Mouse (Mus musculus) adrenal gland, postnatal 10 days (tissue): ENCODE data around the gene Rufy3. TPM values are rescaled to one million over a fixed set of nuclear protein-coding genes. Genes with fewer than 3 reads are reported as not detected.
"Not testable (repeated sequence)": the region's sequence is repeated elsewhere in the genome, so short reads cannot be mapped to it uniquely, and the experiment has no call there.

ENCODE experiments used
- DNase-seq: peaks from one replicate; pipeline ENCODE4 v3.0.0; 2021; ENCODE audit warnings: mixed read lengths
- long read RNA-seq, 2 experiments: library from polyadenylated mRNA; stranded (forward); transcript quantifications; one replicate each; pipeline ENCODE4 v2.0.0; 2021
- total RNA-seq, 2 experiments: library from RNA; stranded (reverse); gene quantifications; 2 replicates each; pipeline ENCODE4 v1.2.3; 2021

Gene Rufy3
- 10 to 100 TPM; 20.7 to 32.5 TPM for total RNA-seq
- long read RNA-seq, experiment 1, full-length matches to known transcripts, result 36 of 46 reads
- long read RNA-seq, experiment 1, partial matches to known transcripts, result 3 of 46 reads
- long read RNA-seq, experiment 1, other reads (novel, unspliced or antisense), result 7 of 46 reads
- long read RNA-seq, experiment 2, full-length matches to known transcripts, result 20 of 30 reads
- long read RNA-seq, experiment 2, partial matches to known transcripts, result 3 of 30 reads
- long read RNA-seq, experiment 2, other reads (novel, unspliced or antisense), result 7 of 30 reads

GRCm38 (mm10) chr5:88564501-88565147 is at the start of gene Rufy3:
TSS of gene Rufy3 (plus strand) at chr5:88565040.
- DNase-seq, result peak; percentile 95

- peak; percentile 43 for DNase-seq
These were observed 45.6 kb upstream of the Rufy3 start for GRCm38 (mm10) chr5:88519232-88519631.

GRCm38 (mm10) chr5:88527657-88528056 is 37.2 kb upstream of the Rufy3 start, which contains the start of gene Jchain:
TSS of gene Jchain (minus strand) at chr5:88527891.
- DNase-seq, result no peak

GRCm38 (mm10) chr5:88530908-88531307 is 33.9 kb upstream of the Rufy3 start:
- DNase-seq, result no peak

- DNase-seq, result no peak
These were observed 30.1 kb upstream of the Rufy3 start for GRCm38 (mm10) chr5:88534697-88535096.

GRCm38 (mm10) chr5:88540845-88541244 is 24.0 kb upstream of the Rufy3 start:
- DNase-seq, result no peak

- DNase-seq, result peak; percentile 57
These were observed 22.1 kb upstream of the Rufy3 start for GRCm38 (mm10) chr5:88542651-88543282.

- DNase-seq, result not testable (repeated sequence)
These were observed 20.4 kb upstream of the Rufy3 start for GRCm38 (mm10) chr5:88544411-88544810.

- no peak for DNase-seq
These were observed 19.3 kb upstream of the Rufy3 start for GRCm38 (mm10) chr5:88545536-88545935.

GRCm38 (mm10) chr5:88553271-88554085 is 11.4 kb upstream of the Rufy3 start:
- no peak for DNase-seq

- peak; percentile 96 for DNase-seq
These were observed 10.6 kb upstream of the Rufy3 start, which contains the start of gene Utp3 for GRCm38 (mm10) chr5:88554086-88554886. TSS of gene Utp3 (plus strand) at chr5:88554462.

GRCm38 (mm10) chr5:88558991-88559390 is 5.8 kb upstream of the Rufy3 start:
- no peak for DNase-seq

- no peak for DNase-seq
These were observed 3.6 kb upstream of the Rufy3 start for GRCm38 (mm10) chr5:88561080-88561814.

GRCm38 (mm10) chr5:88562863-88563780 is 1.7 kb upstream of the Rufy3 start:
- DNase-seq, result no peak

GRCm38 (mm10) chr5:88565148-88566033 is 551 bp downstream of the Rufy3 start:
- peak; percentile 86 for DNase-seq

GRCm38 (mm10) chr5:88566034-88566841 is 1.4 kb downstream of the Rufy3 start:
- no peak for DNase-seq

- no peak for DNase-seq
These were observed 4.7 kb downstream of the Rufy3 start for GRCm38 (mm10) chr5:88569541-88569940.

- DNase-seq, result no peak
These were observed 10.0 kb downstream of the Rufy3 start for GRCm38 (mm10) chr5:88574829-88575228.
